Mouse (Mus musculus) granulocyte monocyte progenitor cell, adult 5-6 weeks (primary cell): ENCODE data around the gene Fam129b. TPM values are rescaled to one million over a fixed set of nuclear protein-coding genes. Genes with fewer than 3 reads are reported as not detected.

Source experiments
- ATAC-seq: replicated peaks from 2 replicates; pipeline ENCODE4 v1.8.0; 2016; ENCODE audit warnings: mild to moderate bottlenecking, moderate TSS enrichment, inconsistent platforms; ENCODE audit not compliant: poor library complexity, severe bottlenecking
- total RNA-seq, 2 experiments: library from RNA; stranded (forward) in 1 of 2; stranded (reverse) in 1 of 2; fragments of 200-712, 200-1000 nt in 1 of 2; fragments of >200 nt in 1 of 2; fragmentation: Nextera tagmentation in 1 of 2; gene quantifications; 2 replicates each; pipeline ENCODE4 v1.2.3; 2014 to 2017

Fam129b gene
- total RNA-seq, 2 experiments from 2014 or later = 7.9 to 9.6 TPM

GRCm38 (mm10) chr2:32921235-32921634 is 45.3 kb downstream of the Fam129b start:
- ATAC-seq = no peak

- no peak for ATAC-seq
Observed at GRCm38 (mm10) chr2:32921801-32922380, 46.0 kb downstream of the Fam129b start.

DNA sequence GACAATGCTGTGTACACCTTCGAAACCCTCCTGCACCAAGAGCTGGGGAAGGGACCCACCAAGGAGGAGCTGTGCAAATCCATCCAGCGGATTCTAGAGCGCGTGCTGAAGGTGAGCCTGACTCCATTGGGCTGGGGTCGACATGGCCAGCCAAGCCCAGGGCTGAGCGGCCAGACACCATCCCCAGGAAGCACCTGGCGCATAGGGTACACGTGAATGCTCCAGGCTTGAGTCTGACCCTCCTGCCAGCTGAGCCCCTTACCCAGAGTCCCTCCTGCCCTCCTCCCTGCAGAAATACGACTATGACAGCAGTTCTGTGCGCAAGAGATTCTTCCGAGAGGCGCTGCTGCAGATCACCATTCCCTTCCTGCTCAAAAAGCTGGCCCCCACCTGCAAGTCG is 46.6 kb downstream of the Fam129b start:
- no peak for ATAC-seq

- ATAC-seq = no peak
Observed at GRCm38 (mm10) chr2:32923551-32924250, 47.8 kb downstream of the Fam129b start.

DNA sequence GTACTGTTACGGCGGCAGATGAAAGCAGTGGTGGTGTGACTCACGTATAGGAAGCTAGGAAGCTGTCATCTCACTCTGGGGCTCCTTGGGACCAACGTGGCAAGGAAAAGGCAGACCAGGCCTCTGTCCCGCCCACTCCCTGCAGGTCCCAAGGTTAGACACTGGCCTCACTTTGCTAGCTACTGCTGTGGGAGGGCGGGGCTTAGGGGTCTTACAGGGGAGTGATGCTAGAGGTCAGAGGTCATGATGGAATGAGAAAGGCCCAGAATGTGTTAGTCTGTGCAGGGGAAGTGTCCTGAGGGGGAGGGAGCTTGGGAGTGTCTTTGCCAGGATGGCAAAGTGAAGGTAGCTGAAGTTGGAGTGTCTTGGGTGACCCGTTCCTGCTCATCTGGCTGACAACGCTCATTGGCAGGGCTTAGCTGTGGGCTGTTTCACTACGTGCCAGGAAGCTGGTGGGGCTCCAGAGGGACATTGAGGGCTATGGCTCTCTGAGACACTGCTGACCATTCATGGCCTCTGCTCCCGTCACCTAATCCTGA is 48.5 kb downstream of the Fam129b start:
- ATAC-seq = no peak

- ATAC-seq = no peak
Observed at GRCm38 (mm10) chr2:32926330-32927075, 50.6 kb downstream of the Fam129b start.

- ATAC-seq = no peak
Observed at GRCm38 (mm10) chr2:32927624-32928234, 51.8 kb downstream of the Fam129b start.

DNA sequence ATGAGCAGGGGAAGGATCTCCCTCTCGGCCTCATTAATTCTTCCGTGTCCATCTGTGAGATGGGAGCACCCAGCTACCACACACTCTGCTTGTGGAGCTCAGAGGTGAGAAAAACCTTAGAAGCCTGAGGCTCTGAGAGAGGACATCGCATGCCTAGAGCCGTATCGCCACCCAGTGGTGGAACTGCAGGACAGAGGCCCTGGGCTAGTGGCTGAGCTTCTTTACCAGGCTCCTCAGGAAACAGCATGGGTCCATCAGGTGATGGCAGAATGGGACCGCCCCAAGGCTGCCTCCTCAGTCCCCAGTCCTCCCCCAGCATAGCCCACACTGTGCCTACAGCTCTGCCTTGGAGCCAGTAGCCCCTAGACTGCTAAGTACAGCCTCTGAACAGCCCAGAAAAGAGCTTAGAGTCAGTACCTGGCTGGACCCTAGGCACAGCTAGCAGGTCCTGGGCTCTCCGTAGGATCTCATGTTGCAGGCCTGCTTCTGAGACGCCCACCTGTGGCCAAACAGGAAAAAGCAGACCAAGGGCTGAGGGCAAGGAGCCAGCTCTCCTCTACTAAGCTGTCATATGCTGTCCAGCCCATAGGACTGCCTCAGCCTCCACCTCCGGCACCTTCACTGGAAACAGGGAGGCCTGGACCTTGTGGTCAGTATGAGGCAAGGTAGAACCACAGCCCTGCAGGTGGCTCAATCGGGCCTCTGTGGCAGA is 52.5 kb downstream of the Fam129b start:
- ATAC-seq = peak; percentile 74

- ATAC-seq = no peak
Observed at GRCm38 (mm10) chr2:32928947-32929829, 53.3 kb downstream of the Fam129b start.

DNA sequence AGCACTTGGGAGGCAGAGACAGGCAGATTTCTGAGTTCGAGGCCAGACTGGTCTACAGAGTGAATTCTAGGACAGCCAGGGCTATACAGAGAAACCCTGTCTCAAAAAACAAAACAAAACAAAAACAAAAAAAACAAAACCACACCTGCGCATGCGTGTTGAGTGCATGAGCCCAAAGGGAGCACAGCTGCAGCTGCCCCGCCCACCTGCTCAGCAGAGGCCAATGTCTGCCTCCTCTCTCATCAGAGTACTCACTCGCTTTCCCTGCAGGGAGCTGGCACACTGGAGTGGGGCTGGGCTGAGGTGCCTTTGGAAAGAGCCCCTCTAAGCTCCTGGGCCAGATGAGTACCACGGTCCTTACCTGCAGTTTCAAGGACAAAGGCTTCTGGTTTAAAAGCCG is 55.8 kb downstream of the Fam129b start:
- 0 out of 2 replicates have a peak, but pooled peaks have one; percentile 36 for ATAC-seq

- ATAC-seq = no peak
Observed at GRCm38 (mm10) chr2:32938741-32939140, 62.8 kb downstream of the Fam129b start.

DNA sequence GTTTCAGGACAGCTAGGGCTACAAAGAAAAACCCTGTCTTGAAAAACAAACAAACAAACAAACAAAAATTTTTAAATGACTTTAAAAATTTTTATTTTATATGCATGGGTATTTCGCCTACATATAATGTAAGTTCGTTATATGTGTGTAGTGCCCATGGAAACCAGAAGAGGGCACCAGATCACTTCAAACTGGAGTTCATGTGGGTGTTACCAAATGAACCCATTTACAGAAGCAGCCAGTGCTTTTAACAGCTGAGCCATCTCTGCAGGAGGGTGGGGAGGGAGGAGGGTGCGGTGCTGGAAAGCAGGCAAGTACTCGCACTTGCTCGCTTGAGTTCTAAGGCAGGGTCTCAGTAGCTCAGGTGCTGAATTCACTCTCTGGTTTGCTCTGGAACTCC is 63.5 kb downstream of the Fam129b start:
- ATAC-seq = peak; percentile 62

DNA sequence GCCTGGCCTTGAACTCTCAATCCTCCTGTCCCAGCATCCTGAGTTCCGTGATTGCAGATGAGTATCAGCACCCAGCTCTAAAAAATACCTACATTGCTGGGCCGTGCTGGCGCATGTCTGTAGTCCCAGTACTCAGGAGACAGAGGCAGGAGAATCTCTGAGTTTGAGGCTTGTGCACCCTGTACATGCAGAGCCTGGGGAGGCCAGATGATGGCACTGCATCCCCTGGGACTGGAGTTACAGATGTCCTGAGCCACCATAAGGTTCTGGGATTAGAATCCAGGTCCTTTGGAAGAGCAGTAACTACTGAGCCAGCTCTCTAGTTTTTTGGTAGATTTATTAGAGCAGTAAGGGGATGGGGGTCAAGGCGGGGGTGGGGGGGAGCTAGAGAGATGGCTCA is 64.6 kb downstream of the Fam129b start:
- no peak for ATAC-seq

DNA sequence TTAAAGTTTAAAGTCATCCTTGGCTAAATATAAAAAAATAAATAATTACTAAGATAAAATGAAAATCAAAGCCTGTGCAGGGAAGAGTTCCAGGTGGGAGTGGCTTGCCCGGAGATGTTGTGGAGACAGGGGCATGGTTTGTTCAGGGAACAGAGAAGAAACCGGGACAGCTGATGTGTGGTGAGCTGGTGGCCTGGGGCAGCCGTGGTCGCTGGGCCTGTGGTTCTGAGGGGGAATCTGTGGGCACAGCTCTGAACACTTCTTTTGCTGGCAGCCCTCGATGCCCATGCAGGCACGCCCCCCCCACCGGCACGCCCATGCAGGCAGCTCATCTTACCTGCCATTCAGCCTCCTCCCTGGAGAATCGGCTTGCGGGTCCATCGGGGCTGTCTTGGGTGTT is 71.5 kb downstream of the Fam129b start:
- no peak for ATAC-seq

DNA sequence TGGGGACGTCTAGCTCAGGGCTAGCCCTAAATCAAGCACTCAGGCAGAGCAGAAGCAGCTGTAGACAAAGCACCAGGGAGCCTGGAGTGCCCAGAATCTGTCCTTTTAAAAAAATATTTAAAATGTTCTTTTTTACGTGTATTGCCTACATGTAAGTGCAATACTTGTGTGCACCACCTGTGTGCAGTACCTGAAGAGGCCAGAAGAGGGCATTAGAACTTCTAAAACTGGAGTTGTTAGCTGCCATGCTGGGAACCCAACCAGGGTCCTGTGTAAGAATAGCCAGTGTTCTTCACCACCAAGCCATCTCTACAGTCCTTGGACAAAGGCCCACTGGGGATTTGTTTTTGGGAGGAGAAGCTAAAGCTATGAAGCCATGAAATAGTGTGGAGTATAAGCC is 78.7 kb downstream of the Fam129b start:
- no peak for ATAC-seq

DNA sequence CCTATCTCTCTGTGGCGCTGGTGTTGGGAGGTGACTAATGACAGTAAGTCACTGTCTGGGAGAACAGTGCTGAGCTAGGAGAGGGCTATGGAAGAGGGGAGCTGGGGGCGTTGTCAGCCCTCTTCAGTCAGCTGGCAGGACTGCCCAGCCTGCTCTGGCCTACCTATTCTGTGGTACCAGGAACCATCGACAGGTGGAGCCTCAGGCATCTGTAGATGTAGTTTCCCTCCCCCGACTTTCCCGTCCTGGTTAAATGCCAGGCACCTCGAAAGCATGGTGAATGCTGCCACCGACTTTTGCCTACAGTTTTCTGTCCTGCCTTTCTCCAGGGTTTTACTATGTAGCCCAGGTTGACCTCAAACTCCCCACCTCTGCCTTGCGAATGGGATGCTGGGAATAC is 81.4 kb downstream of the Fam129b start:
- ATAC-seq = no peak

DNA sequence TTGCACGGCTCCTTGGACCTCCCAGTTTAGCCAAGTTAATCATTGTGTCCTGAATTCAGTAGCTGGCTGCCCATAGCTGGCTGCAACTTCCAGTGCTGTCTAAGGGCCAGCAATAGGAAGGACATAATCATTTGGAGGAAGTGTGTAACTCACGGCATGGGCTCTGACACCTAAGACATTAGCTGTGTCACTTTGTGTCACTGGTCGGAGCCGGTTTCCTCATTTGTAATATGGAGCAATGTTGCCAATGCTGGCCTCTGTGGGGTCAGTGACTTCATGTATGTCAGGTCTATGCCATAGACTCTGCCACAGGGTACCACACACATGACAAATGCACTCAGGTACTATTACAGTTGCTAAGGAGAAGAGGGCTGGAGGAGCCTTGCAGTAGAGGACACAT is 84.4 kb downstream of the Fam129b start:
- ATAC-seq = peak; percentile 64

- ATAC-seq = peak; percentile 83
Observed at GRCm38 (mm10) chr2:32961192-32961995, 85.5 kb downstream of the Fam129b start, which contains the start of the genes Rpl12 and Lrsam1. Rpl12 (plus strand) TSS chr2:32961559. Lrsam1 (minus strand) TSS chr2:32961614.
